Mouse (Mus musculus) adipose tissue, adult 10 weeks (tissue): Measurements from ENCODE around the gene Gm10477. TPM values are rescaled to one million over a fixed set of nuclear protein-coding genes. Genes with fewer than 3 reads are reported as not detected.

Experiments used
- polyA plus RNA-seq: library from polyadenylated mRNA; stranded (reverse); fragments of 350-450 nt; fragmentation: Illumina TruSeq; extraction: RNeasy Lipid Tissue Mini Kit (QIAGEN cat#74804); gene quantifications from one replicate; pipeline ENCODE4 v1.2.3, GENCODE M21; 2014; ENCODE audit warnings: low read depth, low replicate concordance

Gene Gm10477
- polyA plus RNA-seq = not detected

DNA sequence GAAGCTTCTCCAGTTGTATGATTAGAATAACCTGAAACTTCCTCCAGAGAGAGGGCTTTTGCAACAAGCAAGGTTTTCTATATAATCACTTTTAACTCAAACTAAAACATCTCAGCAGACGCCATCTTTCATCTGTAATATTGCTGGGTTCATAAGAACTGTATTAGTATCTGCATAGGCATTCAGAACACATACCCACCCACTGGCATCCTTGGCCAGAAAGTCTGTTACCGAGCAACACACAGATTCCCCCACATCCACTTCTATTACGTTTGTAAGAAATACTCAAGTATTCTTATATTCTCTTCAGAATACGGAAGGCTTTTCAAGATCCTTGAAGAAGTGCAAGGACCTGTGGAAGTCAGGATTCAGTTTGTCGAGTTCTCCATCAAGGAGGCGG lies at the start of gene Gm10477:
TSS of gene Gm10477 (plus strand) at position 301 of the 400 bp plus-strand sequence.

DNA sequence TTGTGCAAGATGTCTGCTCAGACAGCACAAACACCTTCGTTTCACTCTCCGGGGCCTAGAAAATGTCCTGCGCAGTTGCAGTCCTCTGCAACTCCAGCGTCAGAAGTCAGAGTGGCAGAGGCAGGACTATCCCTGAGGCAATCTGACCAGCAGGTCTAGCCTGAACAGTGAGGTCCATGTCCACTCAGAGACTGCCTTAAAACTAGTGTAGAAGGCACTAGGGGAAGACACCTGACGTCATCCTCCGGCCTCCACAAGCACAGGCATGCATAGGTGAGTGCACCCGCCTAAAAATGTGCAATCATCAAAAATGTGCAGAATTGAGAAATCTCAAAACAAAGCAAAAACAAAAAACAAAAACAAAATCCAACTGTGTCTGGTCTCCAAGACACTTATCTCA lies 25.0 kb downstream of the Gm10477 start, which contains the start of gene Gm648:
TSS of gene Gm648 (minus strand) at position 101 of the 400 bp plus-strand sequence.

Other genes with a start within 250 kb of the Gm10477 start
- gene Zfp449, start 178.3 kb upstream of the Gm10477 start, polyA plus RNA-seq = 5.1 TPM
- 6.0 TPM for gene Smim10l2a, start 150.2 kb upstream of the Gm10477 start, polyA plus RNA-seq
- not detected for gene Gm2174, start 76.8 kb upstream of the Gm10477 start, polyA plus RNA-seq
- 38.0 TPM for gene Ints6l, start 69.9 kb upstream of the Gm10477 start, polyA plus RNA-seq
- gene Gm648, start 24.9 kb downstream of the Gm10477 start, polyA plus RNA-seq = 0.42 TPM
- gene Mmgt1, start 73.3 kb downstream of the Gm10477 start, polyA plus RNA-seq = 22.4 TPM
- 54.3 TPM for gene Slc9a6, start 85.0 kb downstream of the Gm10477 start, polyA plus RNA-seq
- gene Fhl1, start 207.0 kb downstream of the Gm10477 start, polyA plus RNA-seq = 209 TPM